Mouse (Mus musculus) mouse trophoblast stem cell (cell line): ENCODE results near the gene D10Jhu81e.
"Not testable (repeated sequence)": the region's sequence is repeated elsewhere in the genome, so short reads cannot be mapped to it uniquely, and the experiment has no call there.

ENCODE experiments used
- in situ Hi-C, 2 experiments: fragments of 300-500 bp; cut with MseI, MboI; formaldehyde crosslinking; loops; 2 replicates in 1 of 2; 3 replicates in 1 of 2; pipeline ENCODE4 v1.15.1; 2025

D10Jhu81e gene

DNA sequence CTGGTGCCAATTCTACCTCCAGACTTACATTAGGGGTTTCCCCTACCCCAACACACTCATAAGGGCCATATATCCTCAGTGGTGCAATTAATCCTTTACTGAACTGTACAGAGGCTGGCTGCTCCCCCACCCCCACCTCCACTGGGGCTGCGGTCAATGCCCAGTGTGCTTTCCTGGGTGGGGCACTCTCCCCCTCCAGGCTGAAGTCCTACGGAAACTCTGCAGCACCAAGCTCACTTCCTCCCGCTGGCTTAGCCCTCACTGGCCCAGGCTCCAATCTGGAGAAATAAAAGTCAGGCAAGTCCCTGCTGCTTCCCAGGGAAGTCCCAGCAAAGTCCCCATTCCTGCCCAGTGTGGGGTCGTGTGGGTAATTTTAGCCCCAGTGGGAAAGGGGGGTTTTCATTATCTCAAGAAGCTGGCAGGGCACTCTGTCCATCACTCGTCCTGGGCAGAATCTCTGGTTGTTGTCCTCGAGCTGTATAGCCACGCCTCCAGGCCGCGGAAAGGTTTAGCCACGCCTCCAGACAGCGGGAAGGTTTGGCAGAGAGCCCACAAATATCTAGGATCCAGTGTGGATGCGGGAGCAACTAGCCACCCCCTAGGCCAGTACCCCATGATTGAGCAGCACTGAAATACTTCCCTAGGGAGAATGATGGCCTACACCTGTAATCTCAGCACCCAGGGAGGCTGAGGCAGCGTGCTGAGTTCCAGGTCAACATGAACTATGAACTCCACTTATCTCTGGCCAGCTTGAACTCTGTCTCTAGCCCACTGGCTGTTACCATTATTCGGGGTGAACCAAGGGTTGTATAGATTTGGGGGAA, 34.4 kb downstream of the D10Jhu81e start:
- in situ Hi-C loops: no loop called here

DNA sequence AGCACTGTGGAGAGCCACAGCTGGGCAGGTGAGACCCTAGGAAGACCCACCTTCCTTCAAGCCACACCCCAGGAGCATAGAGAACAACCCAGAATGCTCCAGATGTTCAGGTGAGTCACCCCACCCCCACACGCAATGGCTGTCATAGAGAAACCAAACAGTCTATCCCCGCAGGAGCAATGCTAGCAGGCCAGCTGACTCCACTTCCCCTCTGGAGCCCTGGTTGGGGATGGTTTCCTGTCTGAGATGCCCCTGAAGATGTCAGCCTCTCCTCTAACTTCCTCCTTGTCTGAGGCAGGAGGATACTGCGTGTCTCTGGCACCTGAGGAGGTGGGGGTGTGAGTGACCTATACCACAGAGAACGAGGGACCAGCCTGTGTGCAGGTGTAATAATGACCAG, 35.2 kb downstream of the D10Jhu81e start:
- in situ Hi-C loops: no loop called here

DNA sequence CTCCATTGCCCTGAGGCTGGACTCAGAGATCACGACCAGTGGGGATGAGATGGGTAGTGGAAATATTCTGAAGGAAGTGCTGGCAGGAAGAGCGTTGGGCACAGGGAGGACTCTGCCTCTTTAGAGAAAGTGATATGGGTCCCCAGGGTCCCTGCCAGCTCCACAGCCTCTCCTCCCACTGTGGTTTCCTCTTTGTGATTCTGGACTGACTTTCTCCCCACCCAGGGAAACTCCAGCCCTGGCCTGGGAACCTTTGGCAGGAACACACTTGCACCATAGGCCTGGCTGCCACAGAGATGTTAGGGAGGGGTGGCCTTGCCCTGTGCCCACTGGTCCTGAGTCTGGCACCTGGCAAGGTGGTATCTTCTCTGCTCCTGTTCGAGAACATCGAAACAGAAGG, 39.6 kb downstream of the D10Jhu81e start:
- in situ Hi-C loops: no loop called here

DNA sequence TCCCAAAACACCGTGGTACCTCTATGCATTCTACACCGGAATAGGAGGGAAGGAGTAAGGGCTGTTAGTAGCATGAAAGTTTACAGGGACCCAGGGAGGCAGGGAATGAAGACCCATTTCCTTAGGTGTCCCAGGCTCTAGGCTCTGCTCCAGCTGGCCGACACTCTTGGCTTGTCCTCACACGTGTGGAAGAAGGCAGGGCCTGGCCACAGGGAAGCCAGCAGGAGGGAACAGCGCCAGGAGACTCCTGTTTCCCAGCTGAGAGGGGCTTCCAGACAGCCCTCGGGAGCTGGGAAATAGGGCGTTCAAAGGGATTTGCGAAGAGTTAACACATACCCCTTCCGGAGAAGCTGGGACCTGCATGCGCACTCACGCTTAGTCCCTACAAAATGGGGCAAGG, 40.2 kb downstream of the D10Jhu81e start:
- in situ Hi-C loops: no loop called here

DNA sequence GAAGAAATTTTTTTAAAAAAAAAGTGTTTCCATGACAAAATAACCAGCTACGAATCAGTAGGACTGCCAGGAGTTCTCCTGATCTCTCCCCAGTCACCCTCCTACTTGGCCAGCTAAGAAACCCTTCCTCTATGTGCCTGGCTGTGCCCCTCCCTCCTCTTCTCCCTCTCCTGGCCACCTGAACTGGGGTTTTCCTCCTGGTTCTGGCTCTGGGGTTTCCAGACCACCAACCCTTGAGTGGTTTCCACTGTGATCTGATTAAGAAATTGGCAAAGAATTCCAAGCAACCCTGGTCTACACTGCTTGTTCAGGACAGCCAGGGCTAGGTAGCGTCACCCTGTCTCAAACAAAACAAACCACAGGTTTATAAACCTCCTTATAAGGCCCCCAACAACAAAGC, 40.9 kb downstream of the D10Jhu81e start:
- in situ Hi-C loops: no loop called here

DNA sequence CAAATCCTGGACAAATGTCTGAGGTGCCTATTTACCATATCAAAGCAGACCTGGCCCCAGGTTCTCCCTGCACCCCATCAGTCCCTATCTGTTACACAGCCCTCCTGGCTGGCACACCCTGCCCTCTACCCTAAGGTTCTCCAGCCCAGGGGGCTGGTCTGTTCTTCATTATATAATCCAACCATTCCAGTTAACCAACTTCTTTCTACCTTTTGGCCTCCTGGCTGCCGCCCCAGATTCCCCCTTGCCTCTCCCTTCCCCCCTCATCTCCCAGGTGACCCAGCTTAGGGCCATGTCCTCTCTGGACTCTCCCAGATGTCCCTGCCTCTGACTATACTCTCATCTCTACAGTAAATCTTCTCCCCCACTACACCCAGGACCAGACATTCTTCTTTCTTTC, 41.7 kb downstream of the D10Jhu81e start:
- in situ Hi-C loops: no loop called here

DNA sequence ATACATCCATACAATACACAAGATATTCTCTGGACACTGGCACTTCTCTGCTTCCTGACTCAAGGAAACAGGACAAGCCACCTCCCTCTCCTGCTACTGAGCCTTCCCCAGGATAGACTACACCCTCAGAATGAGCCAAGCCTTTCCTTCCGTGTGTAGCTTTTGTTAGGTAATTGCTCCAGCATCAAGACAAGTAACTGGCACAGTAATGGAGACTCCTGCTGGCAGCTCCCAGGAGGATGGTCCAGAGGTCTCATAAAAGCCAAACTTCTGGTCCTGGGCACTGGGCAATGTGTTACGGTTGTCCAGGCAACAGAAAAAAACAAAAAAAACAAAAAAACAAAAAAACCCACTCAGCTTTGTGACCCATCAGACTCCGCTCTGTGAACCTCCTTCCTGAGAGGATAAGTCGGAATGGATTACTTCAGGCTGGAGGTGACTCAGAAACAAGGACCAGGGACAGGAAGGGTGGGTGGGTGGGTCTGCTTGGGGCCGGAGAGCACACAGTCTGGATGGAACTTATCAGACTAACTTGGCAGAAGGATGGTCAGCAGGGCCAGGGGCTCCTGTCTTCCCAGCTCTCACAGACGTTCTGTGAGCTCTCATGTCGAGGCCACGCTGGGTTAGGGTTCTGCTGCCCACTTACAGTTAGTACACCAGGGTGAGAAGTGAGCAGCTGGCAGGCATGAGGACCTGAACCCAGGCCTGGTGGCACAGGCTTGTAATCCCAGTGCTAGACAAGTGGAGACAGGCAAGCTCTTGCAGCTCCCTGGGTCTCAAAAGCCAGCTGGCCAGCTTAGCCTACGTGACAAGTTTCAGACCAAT, 42.3 kb downstream of the D10Jhu81e start:
- in situ Hi-C loops: no loop called here

DNA sequence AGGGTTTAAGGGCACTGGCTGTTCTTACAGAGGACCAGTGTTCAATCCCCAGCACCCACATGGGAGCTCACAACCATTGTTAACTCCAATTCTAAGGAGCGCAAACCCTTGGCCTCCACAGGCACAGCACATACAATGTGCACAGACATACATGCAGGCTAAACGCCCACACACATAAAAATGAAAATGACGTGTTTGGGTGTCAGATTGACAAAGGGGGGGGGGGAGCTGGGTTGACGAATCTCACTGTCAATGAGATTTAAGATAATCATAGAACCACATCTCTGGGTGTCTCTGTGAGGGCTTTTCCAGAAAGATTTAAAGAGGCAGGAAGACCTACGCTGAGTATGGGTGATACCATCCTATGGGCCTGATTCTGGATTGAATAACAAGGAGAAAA, 43.3 kb downstream of the D10Jhu81e start:
- in situ Hi-C loops: no loop called here

DNA sequence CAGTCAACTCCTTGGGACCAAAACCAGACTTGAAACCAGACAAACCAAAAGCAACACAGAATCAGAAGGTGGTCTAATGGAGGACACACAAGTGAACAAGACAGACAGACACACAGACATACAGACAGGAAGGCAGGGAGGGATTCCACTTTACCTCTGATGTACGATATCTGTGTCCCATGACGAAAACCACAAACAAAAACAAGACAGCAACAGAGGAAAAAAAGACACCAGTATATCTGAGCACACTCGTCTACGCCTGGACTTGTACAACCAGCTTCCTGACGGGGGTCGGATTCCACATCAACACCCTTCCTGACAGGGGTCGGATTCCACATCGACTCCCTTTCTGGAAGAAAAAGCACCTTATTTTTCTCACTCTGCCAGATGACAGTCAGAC, 44.5 kb downstream of the D10Jhu81e start:
- in situ Hi-C loops: not testable (repeated sequence)

DNA sequence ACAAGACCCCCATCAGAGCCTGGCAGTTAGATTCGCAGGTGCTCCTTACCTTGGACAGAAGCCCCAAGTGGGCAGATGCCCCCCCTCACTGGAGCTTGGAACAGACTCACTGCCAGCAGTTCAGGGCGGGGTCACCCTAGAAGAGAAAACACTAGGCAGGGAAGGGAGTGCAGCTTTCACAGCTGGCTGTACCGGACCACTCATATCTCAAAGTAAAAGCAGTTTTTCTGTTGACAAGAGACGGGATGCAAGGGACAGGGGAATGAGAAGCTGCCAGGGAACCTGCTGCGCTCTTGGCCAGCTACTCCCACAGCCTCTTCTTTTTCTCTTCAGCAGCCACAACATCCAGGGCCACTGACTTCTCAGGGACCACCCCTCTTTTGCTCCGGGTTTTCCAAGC, 45.4 kb downstream of the D10Jhu81e start:
- in situ Hi-C loops: not testable (repeated sequence)

DNA sequence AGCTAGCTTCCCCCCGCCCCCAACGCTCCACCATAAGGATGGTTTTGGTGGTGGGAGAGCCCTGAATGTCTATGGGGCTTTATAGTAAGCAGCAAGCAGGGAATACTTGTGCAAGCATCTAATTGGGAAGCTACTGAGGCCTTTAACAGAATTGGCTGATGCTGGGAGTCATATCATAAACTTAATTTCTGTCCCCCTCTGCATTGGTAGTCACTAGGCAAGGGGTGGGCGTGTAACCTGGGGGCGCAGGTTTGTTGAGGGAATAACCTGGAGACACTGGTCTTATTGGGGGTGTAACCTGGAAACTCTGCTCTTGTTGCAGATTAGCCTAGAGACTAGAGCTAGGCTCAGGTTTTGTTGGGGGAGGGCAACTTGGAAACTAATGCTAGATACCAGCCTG, 50.2 kb downstream of the D10Jhu81e start:
- in situ Hi-C loops: no loop called here

DNA sequence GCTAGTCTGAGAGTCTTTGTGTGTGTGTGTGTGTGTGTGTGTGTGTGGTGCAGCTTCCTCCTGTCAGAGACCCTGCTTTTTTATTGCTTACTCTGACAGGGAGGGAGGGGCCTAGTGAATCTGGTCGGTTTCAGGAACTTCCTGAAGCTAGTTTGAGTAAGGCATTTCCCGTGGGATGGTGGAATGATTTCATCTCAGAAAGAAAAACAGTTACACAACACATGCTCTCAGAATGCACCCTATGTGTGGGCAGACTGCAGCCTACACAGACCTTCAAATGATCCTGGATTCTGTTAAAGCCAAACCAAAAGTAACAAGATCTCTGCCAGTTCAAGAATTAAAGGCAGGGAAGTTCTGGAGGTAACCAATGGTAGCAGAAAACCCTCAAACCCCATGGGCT, 54.4 kb downstream of the D10Jhu81e start:
- in situ Hi-C loops: no loop called here

DNA sequence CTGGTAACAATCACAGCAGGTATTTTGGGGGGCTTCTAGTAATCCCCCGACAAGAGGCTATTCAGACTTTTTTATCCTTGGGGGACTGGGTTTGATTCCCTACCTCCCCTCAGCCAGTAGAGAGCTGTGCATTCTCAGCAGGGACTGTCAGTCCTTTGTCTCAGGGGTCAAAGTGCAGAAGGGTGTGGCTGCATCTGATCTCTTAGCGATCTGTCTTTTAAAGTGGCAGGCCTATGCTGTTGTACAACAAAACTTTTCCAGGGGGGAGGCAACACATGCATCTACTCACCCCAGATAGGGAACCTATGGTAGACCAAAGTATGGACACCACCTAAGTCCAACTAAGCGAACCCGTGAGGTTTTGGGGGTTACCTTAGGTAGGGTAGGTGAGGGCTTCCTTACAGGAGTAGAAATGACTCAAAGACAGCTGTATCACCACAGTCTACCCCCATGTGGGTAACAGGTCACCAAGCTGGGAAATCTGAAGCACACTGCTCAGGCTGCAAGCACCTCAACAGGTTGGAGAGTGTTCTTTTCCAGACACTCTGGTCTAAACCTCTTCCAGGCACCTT, 55.0 kb downstream of the D10Jhu81e start:
- in situ Hi-C loops: no loop called here
